Mouse (Mus musculus): ENCODE measurements around the gene Ephx1. TPM values are rescaled to one million over a fixed set of nuclear protein-coding genes. Genes with fewer than 3 reads are reported as not detected.
A peak's percentile ranks its signal among the peaks of the same experiment; 100 is the strongest.
"Not testable (repeated sequence)": the region's sequence is repeated elsewhere in the genome, so short reads cannot be mapped to it uniquely, and the experiment has no call there.

Ephx1 gene
- total RNA-seq (2017), result 3.9 TPM in 2 replicates

GRCm38 (mm10) chr1:181020756-181021487 lies at the start of gene Ephx1:
Ephx1 (minus strand) TSS chr1:181020904.
- ATAC-seq (replicated peaks in 1 of 2; ENCODE audit: insufficient read depth in 1 of 2, low FRiP score in 2 of 2, low TSS enrichment in 1 of 2, low read depth in 1 of 2, poor library complexity in 2 of 2, severe bottlenecking in 2 of 2), result no peak

GRCm38 (mm10) chr1:181069671-181070070 lies 49.0 kb upstream of the Ephx1 start:
- no peak for ATAC-seq (replicated peaks in 1 of 2; ENCODE audit: insufficient read depth in 1 of 2, low FRiP score in 2 of 2, low TSS enrichment in 1 of 2, low read depth in 1 of 2, poor library complexity in 2 of 2, severe bottlenecking in 2 of 2)

GRCm38 (mm10) chr1:181068344-181068743 lies 47.6 kb upstream of the Ephx1 start:
- ATAC-seq (replicated peaks in 1 of 2; ENCODE audit: insufficient read depth in 1 of 2, low FRiP score in 2 of 2, low TSS enrichment in 1 of 2, low read depth in 1 of 2, poor library complexity in 2 of 2, severe bottlenecking in 2 of 2), result no peak

DNA sequence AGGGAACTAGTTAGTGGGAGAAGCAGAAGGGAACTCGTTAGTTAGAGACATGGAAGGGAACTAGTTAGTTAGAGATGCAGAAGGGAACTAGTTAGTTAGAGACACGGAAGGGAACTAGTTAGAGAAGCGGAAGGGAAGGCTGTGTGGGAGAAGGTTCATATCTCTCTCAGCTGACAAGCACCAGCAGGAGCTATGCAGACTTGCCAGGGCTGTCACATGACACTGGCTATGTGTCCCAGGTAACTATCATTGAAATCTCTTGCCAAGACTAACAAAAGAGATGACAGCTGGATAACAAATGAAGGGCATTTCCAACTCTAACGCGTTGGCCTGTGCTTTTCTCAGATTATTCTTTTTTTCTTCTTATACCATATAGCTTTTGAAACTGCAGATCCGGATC lies 43.9 kb upstream of the Ephx1 start:
- no peak for ATAC-seq (replicated peaks in 1 of 2; ENCODE audit: insufficient read depth in 1 of 2, low FRiP score in 2 of 2, low TSS enrichment in 1 of 2, low read depth in 1 of 2, poor library complexity in 2 of 2, severe bottlenecking in 2 of 2)

- ATAC-seq (replicated peaks in 1 of 2; ENCODE audit: insufficient read depth in 1 of 2, low FRiP score in 2 of 2, low TSS enrichment in 1 of 2, low read depth in 1 of 2, poor library complexity in 2 of 2, severe bottlenecking in 2 of 2), result no peak
Measured at GRCm38 (mm10) chr1:181063991-181064390, 43.3 kb upstream of the Ephx1 start.

- no peak for ATAC-seq (replicated peaks in 1 of 2; ENCODE audit: insufficient read depth in 1 of 2, low FRiP score in 2 of 2, low TSS enrichment in 1 of 2, low read depth in 1 of 2, poor library complexity in 2 of 2, severe bottlenecking in 2 of 2)
Measured at GRCm38 (mm10) chr1:181061784-181062485, 41.2 kb upstream of the Ephx1 start.

- ATAC-seq (replicated peaks in 1 of 2; ENCODE audit: insufficient read depth in 1 of 2, low FRiP score in 2 of 2, low TSS enrichment in 1 of 2, low read depth in 1 of 2, poor library complexity in 2 of 2, severe bottlenecking in 2 of 2), result no peak
Measured at GRCm38 (mm10) chr1:181052898-181053297, 32.2 kb upstream of the Ephx1 start.

- no peak for ATAC-seq (replicated peaks in 1 of 2; ENCODE audit: insufficient read depth in 1 of 2, low FRiP score in 2 of 2, low TSS enrichment in 1 of 2, low read depth in 1 of 2, poor library complexity in 2 of 2, severe bottlenecking in 2 of 2)
Measured at GRCm38 (mm10) chr1:181050937-181051336, 30.2 kb upstream of the Ephx1 start, which contains the start of gene 9130409I23Rik. 9130409I23Rik (plus strand) TSS chr1:181051237.

- no peak for ATAC-seq (replicated peaks in 1 of 2; ENCODE audit: insufficient read depth in 1 of 2, low FRiP score in 2 of 2, low TSS enrichment in 1 of 2, low read depth in 1 of 2, poor library complexity in 2 of 2, severe bottlenecking in 2 of 2)
Measured at GRCm38 (mm10) chr1:181049328-181049842, 28.7 kb upstream of the Ephx1 start.

DNA sequence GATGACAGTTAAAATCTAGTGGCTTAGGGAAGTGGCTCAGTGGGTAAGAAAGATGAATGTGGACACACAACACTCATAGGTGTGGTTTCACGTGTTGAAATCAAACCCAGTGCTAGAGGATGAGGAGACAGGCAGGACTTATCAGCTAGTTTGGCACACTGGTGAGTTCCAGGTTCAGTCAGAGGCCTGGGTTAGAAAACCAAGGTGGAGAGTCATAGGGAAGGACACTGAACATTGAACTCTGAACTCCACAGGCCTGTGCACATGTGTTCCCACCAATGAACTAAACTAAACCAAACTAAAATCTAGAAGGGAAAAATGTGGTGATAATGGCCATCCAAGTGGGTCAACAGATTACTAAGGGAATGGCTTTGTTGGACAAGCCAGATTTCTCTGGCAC lies 26.8 kb upstream of the Ephx1 start:
- no peak for ATAC-seq (replicated peaks in 1 of 2; ENCODE audit: insufficient read depth in 1 of 2, low FRiP score in 2 of 2, low TSS enrichment in 1 of 2, low read depth in 1 of 2, poor library complexity in 2 of 2, severe bottlenecking in 2 of 2)

DNA sequence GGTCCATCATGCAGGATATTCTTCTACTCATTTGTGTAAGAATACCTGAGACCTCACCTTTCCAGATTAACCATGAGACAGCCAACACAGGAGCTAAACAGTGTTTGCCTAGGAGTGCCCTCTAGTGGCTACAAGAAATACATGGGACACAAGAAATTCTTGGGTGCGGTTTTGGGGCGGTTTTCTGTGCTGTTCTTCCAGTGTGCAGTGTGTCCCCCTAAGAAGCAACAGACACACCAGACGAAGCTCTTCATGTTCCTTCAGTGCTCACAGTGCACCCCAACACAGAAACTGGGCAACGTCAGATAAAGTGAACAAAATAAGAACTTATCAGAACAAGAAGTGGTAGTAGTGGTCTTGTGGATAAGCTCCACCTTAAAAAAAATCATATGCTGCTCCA lies 18.9 kb upstream of the Ephx1 start:
- peak; percentile 42 to 45; a peak in 1 of 4 replicates for ATAC-seq (replicated peaks in 1 of 2; ENCODE audit: insufficient read depth in 1 of 2, low FRiP score in 2 of 2, low TSS enrichment in 1 of 2, low read depth in 1 of 2, poor library complexity in 2 of 2, severe bottlenecking in 2 of 2)

DNA sequence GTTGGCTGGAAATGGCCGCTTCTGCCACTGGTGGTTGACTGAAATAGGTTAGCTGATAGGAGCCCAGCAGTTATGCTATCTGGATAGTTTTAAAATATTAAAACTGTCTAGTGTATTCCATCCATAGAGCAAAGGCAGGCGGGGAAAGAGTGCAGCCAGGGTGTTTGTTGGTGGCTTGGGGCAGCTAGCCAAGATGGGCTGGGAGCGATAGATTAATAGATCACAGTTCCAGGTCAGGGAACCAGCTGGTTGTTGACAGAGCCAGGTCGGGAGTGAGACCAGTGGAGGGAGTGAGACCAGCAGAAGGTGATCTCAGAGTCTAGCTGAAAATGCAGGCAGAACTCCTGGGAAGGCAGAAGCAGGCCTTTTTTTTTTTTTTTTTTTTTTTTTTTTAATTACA lies 16.9 kb upstream of the Ephx1 start:
- ATAC-seq (replicated peaks in 1 of 2; ENCODE audit: insufficient read depth in 1 of 2, low FRiP score in 2 of 2, low TSS enrichment in 1 of 2, low read depth in 1 of 2, poor library complexity in 2 of 2, severe bottlenecking in 2 of 2), result peak in 1 of 2 experiments; percentile 32; a peak in 1 of 4 replicates

- not testable (repeated sequence) for ATAC-seq (replicated peaks in 1 of 2; ENCODE audit: insufficient read depth in 1 of 2, low FRiP score in 2 of 2, low TSS enrichment in 1 of 2, low read depth in 1 of 2, poor library complexity in 2 of 2, severe bottlenecking in 2 of 2)
Measured at GRCm38 (mm10) chr1:181035015-181035778, 14.5 kb upstream of the Ephx1 start.

DNA sequence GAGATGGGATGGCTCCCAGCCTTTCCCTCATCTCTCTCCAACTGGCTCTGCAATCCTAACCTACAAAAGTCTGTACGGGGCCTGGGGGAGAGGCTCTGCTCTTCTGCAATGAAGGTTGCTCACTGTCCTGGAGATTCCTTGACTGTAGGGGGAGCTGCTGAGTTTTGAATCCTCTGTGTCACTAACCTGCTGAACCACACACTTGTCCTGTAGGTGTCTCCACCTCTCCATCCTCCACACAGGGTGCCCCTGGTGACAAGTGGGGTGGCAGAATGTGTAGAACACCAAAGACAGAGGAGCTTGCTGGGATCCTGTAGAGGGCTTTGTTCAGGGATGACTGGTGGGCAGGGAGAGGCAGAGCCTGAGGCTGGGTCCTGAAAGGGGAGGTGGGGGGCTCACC lies 1.6 kb upstream of the Ephx1 start:
- peak; percentile 90 to 93 for ATAC-seq (replicated peaks in 1 of 2; ENCODE audit: insufficient read depth in 1 of 2, low FRiP score in 2 of 2, low TSS enrichment in 1 of 2, low read depth in 1 of 2, poor library complexity in 2 of 2, severe bottlenecking in 2 of 2)

- ATAC-seq (replicated peaks in 1 of 2; ENCODE audit: insufficient read depth in 1 of 2, low FRiP score in 2 of 2, low TSS enrichment in 1 of 2, low read depth in 1 of 2, poor library complexity in 2 of 2, severe bottlenecking in 2 of 2), result no peak
Measured at GRCm38 (mm10) chr1:181021488-181021865, 773 bp upstream of the Ephx1 start.

GRCm38 (mm10) chr1:181017890-181018420 lies 2.7 kb downstream of the Ephx1 start:
- no peak for ATAC-seq (replicated peaks in 1 of 2; ENCODE audit: insufficient read depth in 1 of 2, low FRiP score in 2 of 2, low TSS enrichment in 1 of 2, low read depth in 1 of 2, poor library complexity in 2 of 2, severe bottlenecking in 2 of 2)

DNA sequence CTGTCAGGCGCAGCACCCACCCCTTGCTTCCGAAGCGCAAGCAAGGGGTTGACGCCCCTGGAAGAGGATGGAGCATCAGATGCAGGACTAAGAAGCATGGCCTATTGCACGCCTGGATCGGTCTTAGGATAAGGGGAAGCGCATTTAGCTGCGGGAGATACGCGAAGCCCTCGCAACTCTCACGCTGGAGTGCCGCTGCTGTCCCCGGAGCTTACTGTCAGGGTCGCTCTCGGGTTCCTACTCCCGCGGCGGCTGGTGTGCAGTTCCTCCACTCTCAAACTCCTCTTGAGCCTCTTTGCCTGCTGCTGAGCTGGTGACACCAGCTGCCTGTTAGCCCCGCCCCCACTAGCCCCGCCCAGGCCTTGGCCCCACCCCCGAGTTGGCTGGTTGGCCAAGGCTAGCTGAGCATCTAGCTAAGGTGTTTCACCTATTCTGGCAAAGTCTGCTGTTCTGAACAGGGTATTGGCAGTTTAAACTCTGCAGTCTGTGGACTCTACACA lies 3.4 kb downstream of the Ephx1 start:
- ATAC-seq (replicated peaks in 1 of 2; ENCODE audit: insufficient read depth in 1 of 2, low FRiP score in 2 of 2, low TSS enrichment in 1 of 2, low read depth in 1 of 2, poor library complexity in 2 of 2, severe bottlenecking in 2 of 2), result peak; percentile 66 to 72
